Mouse (Mus musculus): ENCODE measurements around the gene Vmn2r38. TPM values are rescaled to one million over a fixed set of nuclear protein-coding genes. Genes with fewer than 3 reads are reported as not detected.
"Not testable (repeated sequence)": the region's sequence is repeated elsewhere in the genome, so short reads cannot be mapped to it uniquely, and the experiment has no call there.

Vmn2r38 gene
- not detected for total RNA-seq (2021)
- long read RNA-seq, experiment 1, partial matches to known transcripts = 0 of 1 reads
- long read RNA-seq, experiment 1, other reads (novel, unspliced or antisense) = 1 of 1 reads
- long read RNA-seq, experiment 2 = 0 reads

- DNase-seq; intact Hi-C loops (cut with DNase I): not testable (repeated sequence)
These were observed at the start of gene Vmn2r38 for GRCm38 (mm10) chr7:9097781-9098180. TSS of gene Vmn2r38 (minus strand) at chr7:9097881.

GRCm38 (mm10) chr7:9065353-9065752 is 32.3 kb downstream of the Vmn2r38 start:
- DNase-seq; intact Hi-C loops (cut with DNase I): not testable (repeated sequence)

GRCm38 (mm10) chr7:9030698-9031097 is 67.0 kb downstream of the Vmn2r38 start, which contains the start of gene Vmn2r39:
TSS of gene Vmn2r39 (minus strand) at chr7:9030798.
- DNase-seq; intact Hi-C loops (cut with DNase I): not testable (repeated sequence)

Other genes starting within 250 kb of the Vmn2r38 start
- not detected for gene Vmn2r40, start 166.4 kb downstream of the Vmn2r38 start, total RNA-seq (2021)
- gene Vmn2r39, start 67.1 kb downstream of the Vmn2r38 start, total RNA-seq (2021) = not detected
- not detected for gene Vmn2r37, start 125.8 kb upstream of the Vmn2r38 start, total RNA-seq (2021)